Mouse (Mus musculus) forebrain, postnatal 0 days (tissue): ENCODE data around the gene Mmp28. TPM values are rescaled to one million over a fixed set of nuclear protein-coding genes. Genes with fewer than 3 reads are reported as not detected.

Experiments
- ATAC-seq: fragments of 200-750 bp; cut with Nextera tagmentation; 2 replicates; pipeline ENCODE4 v1.8.0; 2017; ENCODE audit warnings: mild to moderate bottlenecking, moderate library complexity
- DNase-seq: peaks from one replicate; pipeline ENCODE4 v3.0.0-alpha.2; 2015
- H3K27ac ChIP-seq: fragments of 300-500 bp; sonication (generic); 2 replicates; pipeline ENCODE4 v1.5.1; 2014; ENCODE audit warnings: low read depth, mild to moderate bottlenecking, antibody characterized with exemption, low read length, moderate library complexity, mixed read lengths
- H3K27me3 ChIP-seq: fragments of 300-500 bp; sonication (generic); 2 replicates; pipeline ENCODE4 v1.6.1; 2014; ENCODE audit warnings: mild to moderate bottlenecking, low read length, mixed read lengths; ENCODE audit not compliant: insufficient read depth
- H3K36me3 ChIP-seq: fragments of 300-500 bp; sonication (generic); 2 replicates; pipeline ENCODE4 v1.6.1; 2014; ENCODE audit warnings: mild to moderate bottlenecking, moderate library complexity; ENCODE audit not compliant: insufficient read depth
- H3K4me1 ChIP-seq: fragments of 300-500 bp; sonication (generic); 2 replicates; pipeline ENCODE4 v1.6.1; 2014; ENCODE audit warnings: antibody characterized with exemption; ENCODE audit not compliant: insufficient read depth
- H3K4me2 ChIP-seq: fragments of 300-500 bp; sonication (generic); 2 replicates; pipeline ENCODE4 v1.6.1; 2014; ENCODE audit warnings: low read depth, mild to moderate bottlenecking, moderate library complexity
- H3K4me3 ChIP-seq: fragments of 300-500 bp; sonication (generic); 2 replicates; pipeline ENCODE4 v1.5.1; 2014; ENCODE audit warnings: low read depth, low read length, mixed read lengths
- H3K9ac ChIP-seq: fragments of 300-500 bp; sonication (generic); 2 replicates; pipeline ENCODE4 v1.6.1; 2014; ENCODE audit warnings: mild to moderate bottlenecking
- H3K9me3 ChIP-seq: fragments of 300-500 bp; sonication (generic); 2 replicates; pipeline ENCODE4 v1.6.1; 2016; ENCODE audit warnings: low read length
- CTCF ChIP-seq: sonication (generic); IDR thresholded peaks from 2 replicates; pipeline ENCODE4 v1.5.1; 2016; ENCODE audit warnings: antibody characterized with exemption, control low read depth, low read depth
- WGBS: fragments of 180-500 bp; shearing (Covaris S2); extraction: QIAGEN DNeasy Blood & Tissue Kit; methylation state at CpG from one replicate; pipeline ENCODE4 v1.1.7; 2014; 5-methylcytosine and 5-hydroxymethylcytosine counted together
- polyA plus RNA-seq: library from polyadenylated mRNA; unstranded; fragments of >200 nt; fragmentation: Nextera tagmentation; extraction: Ambion mirVana; gene quantifications from 2 replicates; pipeline ENCODE4 v1.2.1, GENCODE M21; 2015
- total RNA-seq: library from RNA; depleted of rRNA; stranded (reverse); fragments of >200 nt; gene quantifications from 2 replicates; pipeline ENCODE4 v1.2.3, GENCODE M21; 2014

Mmp28 gene
- total and polyA plus RNA-seq, 2 experiments from 2014 or later, result 1.1 to 5.6 TPM

- ATAC-seq (no peak), DNase-seq (no peak)
- no peak overlapping the region for H3K4me3 ChIP-seq
- H3K4me1 ChIP-seq, result no peaks in the 10 kb centered on the region
- 0 out of 2 replicates have a peak, but pooled peaks cover 3% of the 10 kb centered on the region for H3K9me3 ChIP-seq
- H3K27me3 ChIP-seq, result peaks cover 17% of the 10 kb centered on the region
- H3K36me3 ChIP-seq, result no peaks in the 10 kb centered on the region
- no peak overlapping the region for H3K9ac ChIP-seq
- no peak overlapping the region for H3K4me2 ChIP-seq
- no peak for TF ChIP-seq CTCF
- H3K27ac ChIP-seq, result no peak overlapping the region
Measured at GRCm38 (mm10) chr11:83448927-83449236, 14.0 kb downstream of the Mmp28 start.

DNA sequence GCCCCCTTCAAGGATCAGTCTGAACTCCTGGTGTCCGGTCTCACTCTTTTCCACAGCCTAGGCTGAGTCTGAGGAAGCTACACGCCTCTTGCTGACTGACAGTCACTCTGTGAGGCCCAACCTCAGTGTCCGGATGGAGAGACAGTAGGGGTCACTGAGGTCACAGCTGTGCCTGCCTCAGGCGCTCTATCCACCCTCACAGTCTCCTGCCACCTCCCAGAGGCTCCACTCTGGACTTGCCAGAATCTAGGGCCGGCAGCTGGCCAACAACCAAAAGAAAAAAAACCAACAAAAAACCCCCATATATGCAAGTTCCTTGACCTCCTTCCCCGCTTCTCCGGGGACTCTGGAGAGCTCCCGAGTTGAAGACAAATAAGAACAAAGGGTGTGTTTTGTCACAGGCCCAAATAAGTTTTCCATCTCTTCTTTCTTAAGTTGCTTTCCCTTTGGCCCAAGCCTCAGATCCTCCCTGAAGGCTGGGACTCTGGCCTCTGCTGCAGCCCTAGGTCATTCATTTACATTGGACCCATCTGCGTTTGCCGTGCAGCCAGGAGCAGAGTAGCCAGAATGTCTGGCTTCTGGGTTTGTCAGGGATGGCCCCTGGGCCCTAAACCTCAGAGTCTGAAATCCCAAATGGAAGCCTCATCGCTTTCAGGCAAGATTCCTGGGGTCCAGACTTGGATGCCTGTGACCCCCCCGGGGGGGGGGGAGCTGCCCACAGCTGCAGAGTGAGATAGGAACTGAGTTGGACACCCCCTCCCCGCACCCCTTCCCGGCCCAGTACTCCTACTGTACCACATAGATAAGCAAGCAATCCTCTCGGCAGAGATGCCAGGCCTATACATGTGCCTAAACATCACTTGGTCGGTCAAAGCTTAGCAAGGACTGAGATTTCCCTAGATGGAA is 14.6 kb downstream of the Mmp28 start:
- Histone ChIP-seq H3K9me3 (0 out of 2 replicates have a peak, but pooled peaks cover 3% of the 10 kb centered on the region), H3K9ac (no peak overlapping the region), H3K36me3 (no peaks in the 10 kb centered on the region), H3K4me2 (no peak overlapping the region), H3K4me3 (no peak overlapping the region), H3K27me3 (peaks cover 23% of the 10 kb centered on the region), H3K27ac (no peak overlapping the region), H3K4me1 (no peaks in the 10 kb centered on the region)
- 49% methylated on average over 16 of the region's 16 CpGs for WGBS
- no peak for ATAC-seq
- TF ChIP-seq CTCF, result no peak
- DNase-seq, result no peak

GRCm38 (mm10) chr11:83447612-83448011 is 15.3 kb downstream of the Mmp28 start:
- ATAC-seq (no peak), DNase-seq (no peak)
- Histone ChIP-seq H3K9ac (no peak overlapping the region; the same call in 1 of the 2 replicates), H3K27ac (no peak overlapping the region), H3K36me3 (no peaks in the 10 kb centered on the region), H3K4me1 (no peaks in the 10 kb centered on the region), H3K4me3 (no peak overlapping the region), H3K27me3 (peaks cover 26% of the 10 kb centered on the region), H3K4me2 (no peak overlapping the region), H3K9me3 (0 out of 2 replicates have a peak, but pooled peaks cover 3% of the 10 kb centered on the region)
- TF ChIP-seq CTCF, result no peak
- 89% methylated on average over 10 of the region's 10 CpGs for WGBS

GRCm38 (mm10) chr11:83445001-83445400 is 17.9 kb downstream of the Mmp28 start:
- no peak for TF ChIP-seq CTCF

GRCm38 (mm10) chr11:83443824-83444223 is 19.0 kb downstream of the Mmp28 start:
- Histone ChIP-seq H3K4me3 (no peak overlapping the region), H3K27me3 (peaks cover 39% of the 10 kb centered on the region), H3K4me1 (no peaks in the 10 kb centered on the region), H3K4me2 (no peak overlapping the region), H3K9me3 (0 out of 2 replicates have a peak, but pooled peaks cover 3% of the 10 kb centered on the region), H3K27ac (no peak overlapping the region), H3K36me3 (no peaks in the 10 kb centered on the region), H3K9ac (no peak overlapping the region)
- TF ChIP-seq CTCF, result no peak
- ATAC-seq, result no peak
- 9% methylated on average over 7 of the region's 7 CpGs for WGBS
- DNase-seq, result no peak

More at GRCm38 (mm10) chr11:83445001-83445400, 17.9 kb downstream of the Mmp28 start:
- H3K27ac ChIP-seq, result no peak overlapping the region
- H3K4me3 ChIP-seq, result 0 out of 2 replicates have a peak overlapping the region, but pooled peaks have one; percentile 11
- H3K27me3 ChIP-seq, result peaks cover 37% of the 10 kb centered on the region
- no peaks in the 10 kb centered on the region for H3K36me3 ChIP-seq
- H3K4me2 ChIP-seq, result peak overlapping the region; percentile 37
- H3K9me3 ChIP-seq, result 0 out of 2 replicates have a peak, but pooled peaks cover 3% of the 10 kb centered on the region
- ATAC-seq, result no peak
- no peaks in the 10 kb centered on the region for H3K4me1 ChIP-seq
- no peak for DNase-seq
- 34% methylated on average over 19 of the region's 19 CpGs for WGBS
- H3K9ac ChIP-seq, result no peak overlapping the region

DNA sequence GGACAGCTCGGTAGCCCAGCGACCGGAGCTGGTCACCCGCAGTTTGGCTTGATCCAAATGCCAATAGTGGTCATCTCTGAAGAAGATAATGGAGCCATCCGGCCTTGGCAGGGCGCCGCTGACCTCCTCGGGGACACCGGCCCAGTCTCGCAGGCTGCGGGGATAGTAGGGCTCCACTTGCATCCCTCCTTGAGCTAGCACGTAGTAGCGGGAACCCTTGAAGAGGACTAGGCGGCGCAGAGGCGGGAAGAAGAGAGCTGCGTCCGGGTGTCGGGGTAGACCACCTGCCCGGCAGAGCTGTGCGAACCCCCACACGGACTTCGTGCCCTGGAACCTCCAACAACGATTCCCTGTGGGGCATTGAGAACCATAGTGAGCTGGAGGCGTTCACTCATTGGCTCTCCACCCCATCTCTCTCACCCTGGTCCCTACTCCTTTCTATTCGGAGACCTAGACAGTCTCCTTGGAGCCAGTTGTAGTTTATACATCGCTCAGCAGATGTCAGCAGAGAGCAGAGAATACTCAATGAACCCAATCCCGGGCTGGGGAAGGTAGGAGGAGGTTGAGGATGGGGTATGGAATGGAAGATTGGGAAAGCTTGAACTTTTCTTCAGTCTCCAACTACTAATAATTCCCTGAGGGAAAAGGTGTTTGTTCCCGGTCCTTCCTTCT is 20.1 kb downstream of the Mmp28 start:
- Histone ChIP-seq H3K4me2 (peak overlapping the region; percentile 51), H3K27ac (no peak overlapping the region), H3K36me3 (no peaks in the 10 kb centered on the region), H3K27me3 (peaks cover 39% of the 10 kb centered on the region), H3K9me3 (0 out of 2 replicates have a peak, but pooled peaks cover 3% of the 10 kb centered on the region), H3K4me3 (peak overlapping the region; percentile 21), H3K9ac (no peak overlapping the region; the same call in 1 of the 2 replicates), H3K4me1 (no peaks in the 10 kb centered on the region)
- TF ChIP-seq CTCF, result peak; percentile 86
- 12% methylated on average over 29 of the region's 29 CpGs for WGBS
- DNase-seq (peak; percentile 90), ATAC-seq (peak; percentile 64)
